Mouse (Mus musculus) megakaryocyte, embryonic 14.5 days (primary cell): ENCODE data around the gene Cldn15.

Experiments used
- FLI1 ChIP-seq: IDR thresholded peaks from 2 replicates; pipeline ENCODE4 v1.6.1; 2012; ENCODE audit warnings: low read length, inconsistent platforms, mixed read lengths
- GATA1 ChIP-seq: IDR thresholded peaks from 3 replicates; pipeline ENCODE4 v1.6.1; 2012; ENCODE audit warnings: mixed read lengths, low read length, inconsistent platforms, borderline replicate concordance

DNA sequence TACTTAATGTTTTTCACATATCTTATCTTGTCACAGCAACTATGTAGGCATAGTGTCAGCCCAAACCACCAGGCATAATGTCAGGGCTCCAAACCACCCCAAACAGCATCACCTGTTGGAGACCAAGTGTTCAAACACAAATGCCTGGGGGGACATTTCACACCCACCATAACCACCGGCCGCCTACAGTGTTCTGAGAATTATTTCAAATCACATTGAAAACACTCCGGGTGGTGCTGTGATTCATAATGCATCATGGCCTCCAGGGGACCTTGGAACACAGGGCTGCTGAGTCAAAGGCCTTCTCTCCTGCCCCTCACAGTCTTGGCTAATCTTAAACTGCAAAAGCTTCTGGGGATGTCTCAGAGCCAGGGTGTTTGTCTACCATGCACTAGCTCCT is 49.5 kb downstream of the Cldn15 start:
- no peak for TF ChIP-seq GATA1
- TF ChIP-seq FLI1 = no peak
